Mouse (Mus musculus) splenic B cell, adult 2 months (primary cell): ENCODE results near the gene Gm10750.
"Not testable (repeated sequence)": the region's sequence is repeated elsewhere in the genome, so short reads cannot be mapped to it uniquely, and the experiment has no call there.

Experiments used
- DNase-seq: peaks from one replicate; pipeline ENCODE4 v3.0.0-alpha.2; 2011; ENCODE audit warnings: low read depth, low spot score
- H3K27me3 ChIP-seq: 2 replicates; pipeline ENCODE4 v1.6.1; 2012; ENCODE audit warnings: mild to moderate bottlenecking, low read length, moderate library complexity, mixed read lengths; ENCODE audit not compliant: control insufficient read depth, poor library complexity, insufficient read depth, severe bottlenecking
- H3K36me3 ChIP-seq: 2 replicates; pipeline ENCODE4 v1.6.1; 2012; ENCODE audit warnings: mild to moderate bottlenecking, low read length, moderate library complexity, mixed read lengths; ENCODE audit not compliant: control insufficient read depth, poor library complexity, insufficient read depth, severe bottlenecking

Gene Gm10750

GRCm38 (mm10) chr2:149017137-149017536 is at the start of gene Gm10750:
TSS of gene Gm10750 (minus strand) at chr2:149017237.
- not testable (repeated sequence) for DNase-seq, H3K27me3 ChIP-seq

GRCm38 (mm10) chr2:149004826-149005225 is 12.2 kb downstream of the Gm10750 start:
- H3K27me3 ChIP-seq, result no peaks in the 10 kb centered on the region
- DNase-seq, result no peak
- H3K36me3 ChIP-seq, result no peaks in the 10 kb centered on the region

More at GRCm38 (mm10) chr2:149017137-149017536, at the start of gene Gm10750:
- not testable (repeated sequence) for H3K36me3 ChIP-seq

- Histone ChIP-seq H3K27me3 (no peaks in the 10 kb centered on the region), H3K36me3 (no peaks in the 10 kb centered on the region)
- no peak for DNase-seq
Measured at GRCm38 (mm10) chr2:149003151-149003550, 13.9 kb downstream of the Gm10750 start, which contains the start of gene Gm1330. TSS of gene Gm1330 (minus strand) at chr2:149003251.

DNA sequence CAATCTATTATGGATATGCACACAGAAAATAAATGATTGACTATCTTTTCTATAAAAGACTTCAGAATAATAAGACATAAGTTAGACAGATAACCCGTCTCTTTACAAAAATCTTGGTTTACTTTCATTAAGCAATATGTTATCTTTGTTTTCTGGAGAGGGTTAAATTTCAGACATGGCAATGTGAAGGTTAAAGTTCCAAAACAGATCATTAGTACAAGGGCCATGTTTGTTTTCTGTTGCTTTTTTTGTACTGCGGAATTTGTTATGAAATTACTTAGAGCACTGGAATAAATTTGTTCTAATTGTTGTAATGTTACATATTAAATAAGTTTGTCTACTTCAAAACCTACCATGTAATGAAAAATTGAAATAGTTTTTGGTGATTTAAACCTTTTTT is 21.9 kb downstream of the Gm10750 start:
- DNase-seq, result no peak
- no peaks in the 10 kb centered on the region for H3K36me3 ChIP-seq

More for the DNA sequence above, 21.9 kb downstream of the Gm10750 start:
- no peaks in the 10 kb centered on the region for H3K27me3 ChIP-seq
